Mouse (Mus musculus) layer of hippocampus, postnatal 14 days (tissue): ENCODE data around the gene Tspyl3. TPM values are rescaled to one million over a fixed set of nuclear protein-coding genes. Genes with fewer than 3 reads are reported as not detected.

Experiments used
- DNase-seq, 2 experiments: peaks; one replicate each; pipeline ENCODE4 v3.0.0; 2021 to 2022; ENCODE audit warnings: low spot score in 2 of 2, mixed read lengths in 1 of 2
- total RNA-seq, 2 experiments: library from RNA; stranded (reverse); gene quantifications; 2 replicates each; pipeline ENCODE4 v1.2.3; 2021

Gene Tspyl3
- total RNA-seq, 2 experiments from 2014 or later = 25.7 to 26.1 TPM

GRCm38 (mm10) chr2:153179126-153179860, 45.9 kb downstream of the Tspyl3 start:
- DNase-seq = no peak

- no peak for DNase-seq
These were observed 48.1 kb downstream of the Tspyl3 start for GRCm38 (mm10) chr2:153177188-153177587.

GRCm38 (mm10) chr2:153175995-153176570, 49.2 kb downstream of the Tspyl3 start:
- no peak for DNase-seq

Other genes starting within 250 kb of the Tspyl3 start
- 10 to 100 TPM; 34.0 to 37.4 TPM for gene Pdrg1, start 210.0 kb downstream of the Tspyl3 start, total RNA-seq
- 1 to 10 TPM; 3.3 TPM for gene Xkr7, start 193.6 kb downstream of the Tspyl3 start, total RNA-seq
- gene Ccm2l, start 159.5 kb downstream of the Tspyl3 start, total RNA-seq = 1 to 10 TPM; 5.5 to 7.4 TPM
- 1 to 10 TPM; 2.2 to 2.4 TPM for gene Hck, start 117.0 kb downstream of the Tspyl3 start, total RNA-seq
- 10 to 100 TPM; 93.0 to 93.3 TPM for gene Tm9sf4, start 64.1 kb downstream of the Tspyl3 start, total RNA-seq
- gene Plagl2, start 16.0 kb upstream of the Tspyl3 start, total RNA-seq = 1 to 10 TPM; 4.5 to 5.3 TPM
- gene Pofut1, start 16.1 kb upstream of the Tspyl3 start, total RNA-seq = 10 to 100 TPM; 16.0 to 18.0 TPM
- 10 to 100 TPM; 63.5 to 69.2 TPM for gene Kif3b, start 66.0 kb upstream of the Tspyl3 start, total RNA-seq
- 10 to 100 TPM; 34.6 to 34.7 TPM for gene Asxl1, start 120.4 kb upstream of the Tspyl3 start, total RNA-seq